Mouse (Mus musculus): Measurements from ENCODE around the gene Pex26. TPM values are rescaled to one million over a fixed set of nuclear protein-coding genes. Genes with fewer than 3 reads are reported as not detected.
A peak's percentile ranks its signal among the peaks of the same experiment; 100 is the strongest.

The Pex26 gene
- total and polyA plus RNA-seq, 2 experiments = 10.0 to 23.5 TPM

DNA sequence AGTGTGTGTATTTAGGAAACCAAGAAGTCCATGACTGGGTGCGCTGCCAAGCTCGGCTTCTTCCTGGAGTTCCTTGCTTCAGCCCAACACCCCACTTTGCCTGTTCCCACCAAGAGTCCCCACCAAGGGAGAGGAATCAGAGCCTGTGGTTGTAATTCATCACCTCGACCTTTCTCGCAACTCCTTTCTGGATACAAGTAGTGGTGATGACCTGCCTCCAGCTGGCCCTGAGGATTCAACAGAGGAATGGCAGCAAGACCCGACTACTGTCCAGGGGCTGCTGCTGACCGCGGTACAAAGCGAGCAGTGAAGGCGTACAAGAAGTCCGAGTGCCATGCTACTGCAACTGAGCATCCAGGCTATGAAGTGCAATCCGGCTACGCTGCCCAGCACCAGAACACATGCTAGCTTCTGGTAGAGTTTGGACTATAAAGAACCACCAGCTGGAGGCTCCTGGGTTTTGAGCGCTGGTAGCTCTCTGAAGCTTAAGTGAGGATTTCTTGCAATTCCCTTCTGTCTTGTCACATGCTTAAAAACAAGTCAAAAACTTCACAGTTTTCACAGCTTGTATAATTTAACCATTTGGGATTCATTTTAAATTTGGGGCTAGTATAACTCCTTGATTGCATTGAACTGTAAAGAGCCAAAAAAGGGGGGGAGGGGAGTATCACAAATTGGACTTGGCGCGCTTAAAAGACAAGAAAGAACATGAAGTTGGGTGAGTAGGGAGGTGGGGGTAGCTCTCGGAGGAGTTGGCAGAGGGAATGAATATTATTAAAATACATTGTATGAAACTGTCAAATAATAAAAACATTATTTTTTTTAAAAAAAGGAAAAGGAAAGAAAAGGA is 28.8 kb upstream of the Pex26 start:
- no peak overlapping the region for H3K9ac ChIP-seq (ENCODE audit: low read depth, low read length)
- no peaks in the 10 kb centered on the region for H3K36me3 ChIP-seq (ENCODE audit: control insufficient read depth, insufficient read depth, low read length)
- 93% methylated on average over 16 of the region's 16 CpGs for WGBS
- H3K27me3 ChIP-seq (ENCODE audit: control insufficient read depth, insufficient read depth, low read length) = no peaks in the 10 kb centered on the region
- no peaks in the 10 kb centered on the region; the same call in 1 of the 2 replicates for H3K79me2 ChIP-seq (ENCODE audit: control insufficient read depth, insufficient read depth, low read length)
- DNase-seq (ENCODE audit: extremely low read depth, low read depth, low spot score) = no peak
- TF ChIP-seq CTCF (IDR thresholded peaks at IDR 0.05; ENCODE audit: low read depth, low read length) (no peak), POLR2A (IDR thresholded peaks at IDR 0.05; ENCODE audit: extremely low read depth, insufficient read depth, low read length) (no peak)
- H3K4me1 ChIP-seq (ENCODE audit: control insufficient read depth, insufficient read depth, low read length) = peaks cover 8% of the 10 kb centered on the region
- H3K27ac ChIP-seq (replicated peaks; ENCODE audit: insufficient read depth, low read depth, low read length) = no peak overlapping the region
- no peak overlapping the region for H3K4me3 ChIP-seq (ENCODE audit: insufficient read depth, low read depth, low read length)

DNA sequence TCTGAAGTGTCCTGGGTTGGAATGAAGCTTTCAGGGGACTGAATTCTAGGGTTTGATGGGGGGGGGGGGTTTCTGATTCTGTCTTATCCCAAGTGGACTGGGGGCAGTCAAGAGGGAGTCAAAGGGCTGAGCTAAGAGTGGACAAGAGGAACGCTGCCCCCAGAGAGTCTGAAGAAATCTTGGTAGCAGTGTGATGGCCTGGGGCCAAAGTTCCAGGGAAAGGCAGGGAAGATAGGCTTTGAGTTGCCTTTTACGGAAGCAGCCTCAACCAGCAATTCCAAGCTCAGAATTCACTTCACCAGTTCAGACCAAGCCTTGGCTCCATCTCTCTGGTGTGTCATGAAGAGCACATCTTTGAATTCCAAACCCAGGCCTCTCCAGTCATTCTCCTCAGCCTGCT is 27.4 kb upstream of the Pex26 start:
- no peaks in the 10 kb centered on the region for H3K27me3 ChIP-seq (ENCODE audit: control insufficient read depth, insufficient read depth, low read length)
- WGBS = 84% methylated on average over 2 of the region's 2 CpGs
- no peak for TF ChIP-seq POLR2A (IDR thresholded peaks at IDR 0.05; ENCODE audit: extremely low read depth, insufficient read depth, low read length)
- no peak for TF ChIP-seq CTCF (IDR thresholded peaks at IDR 0.05; ENCODE audit: low read depth, low read length)
- no peak overlapping the region for H3K9ac ChIP-seq (ENCODE audit: low read depth, low read length)
- no peaks in the 10 kb centered on the region for H3K36me3 ChIP-seq (ENCODE audit: control insufficient read depth, insufficient read depth, low read length)
- no peak overlapping the region for H3K4me3 ChIP-seq (ENCODE audit: insufficient read depth, low read depth, low read length)
- H3K4me1 ChIP-seq (ENCODE audit: control insufficient read depth, insufficient read depth, low read length) = peaks cover 12% of the 10 kb centered on the region
- no peak for DNase-seq (ENCODE audit: extremely low read depth, low read depth, low spot score)
- no peaks in the 10 kb centered on the region; the same call in 1 of the 2 replicates for H3K79me2 ChIP-seq (ENCODE audit: control insufficient read depth, insufficient read depth, low read length)
- no peak overlapping the region for H3K27ac ChIP-seq (replicated peaks; ENCODE audit: insufficient read depth, low read depth, low read length)

DNA sequence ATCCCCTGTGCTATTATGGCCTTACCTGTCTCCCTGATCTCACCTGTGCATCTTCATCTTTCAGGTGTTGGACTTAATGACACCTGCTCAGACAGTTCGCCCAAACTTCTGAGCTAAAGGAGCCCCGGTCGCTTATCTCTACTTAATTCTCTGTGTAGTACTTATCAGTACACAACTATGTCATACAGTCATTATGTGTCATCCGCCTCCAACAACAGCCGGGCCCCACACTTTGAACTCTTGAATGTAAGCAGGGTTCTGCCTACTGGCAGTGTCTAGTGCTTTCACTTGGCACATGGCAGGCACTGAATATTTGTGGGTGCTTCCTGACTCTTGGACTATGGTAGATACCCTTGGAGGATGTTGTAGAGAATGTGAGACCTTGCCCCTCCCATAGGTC is 23.9 kb upstream of the Pex26 start:
- H3K4me3 ChIP-seq (ENCODE audit: insufficient read depth, low read depth, low read length) = no peak overlapping the region
- WGBS = 24% methylated on average over 5 of the region's 5 CpGs
- H3K4me1 ChIP-seq (ENCODE audit: control insufficient read depth, insufficient read depth, low read length) = peaks cover 7% of the 10 kb centered on the region
- H3K9ac ChIP-seq (ENCODE audit: low read depth, low read length) = no peak overlapping the region
- no peak overlapping the region for H3K27ac ChIP-seq (replicated peaks; ENCODE audit: insufficient read depth, low read depth, low read length)
- H3K79me2 ChIP-seq (ENCODE audit: control insufficient read depth, insufficient read depth, low read length) = no peaks in the 10 kb centered on the region
- no peaks in the 10 kb centered on the region for H3K27me3 ChIP-seq (ENCODE audit: control insufficient read depth, insufficient read depth, low read length)
- H3K36me3 ChIP-seq (ENCODE audit: control insufficient read depth, insufficient read depth, low read length) = no peaks in the 10 kb centered on the region
- TF ChIP-seq CTCF (IDR thresholded peaks at IDR 0.05; ENCODE audit: low read depth, low read length) (no peak), POLR2A (IDR thresholded peaks at IDR 0.05; ENCODE audit: extremely low read depth, insufficient read depth, low read length) (no peak)
- DNase-seq (ENCODE audit: extremely low read depth, low read depth, low spot score) = peak; percentile 60

DNA sequence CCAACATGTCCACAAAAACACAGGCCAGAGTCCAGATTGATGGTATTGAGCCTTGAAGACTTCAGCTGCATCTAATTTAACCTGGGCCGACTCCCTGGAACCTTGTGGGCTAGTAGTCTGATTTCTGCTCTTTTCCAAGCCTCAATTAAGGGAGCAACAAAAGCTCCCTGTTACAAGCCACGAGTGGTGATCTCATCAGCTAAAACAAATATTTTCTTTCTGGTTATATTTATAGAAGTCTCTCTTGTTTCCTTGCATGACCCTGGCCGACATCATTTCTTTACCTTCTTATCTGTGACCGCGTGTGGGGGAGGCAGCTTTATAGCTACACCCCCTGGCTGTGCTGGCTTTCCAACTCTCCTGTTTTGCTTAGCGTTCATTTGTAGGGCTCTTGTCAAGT is 23.3 kb upstream of the Pex26 start:
- DNase-seq (ENCODE audit: extremely low read depth, low read depth, low spot score) = no peak
- Histone ChIP-seq H3K79me2 (ENCODE audit: control insufficient read depth, insufficient read depth, low read length) (no peaks in the 10 kb centered on the region), H3K9ac (ENCODE audit: low read depth, low read length) (no peak overlapping the region), H3K4me1 (ENCODE audit: control insufficient read depth, insufficient read depth, low read length) (peaks cover 7% of the 10 kb centered on the region), H3K36me3 (ENCODE audit: control insufficient read depth, insufficient read depth, low read length) (no peaks in the 10 kb centered on the region), H3K4me3 (ENCODE audit: insufficient read depth, low read depth, low read length) (no peak overlapping the region), H3K27me3 (ENCODE audit: control insufficient read depth, insufficient read depth, low read length) (no peaks in the 10 kb centered on the region), H3K27ac (replicated peaks; ENCODE audit: insufficient read depth, low read depth, low read length) (0 out of 2 replicates have a peak overlapping the region, but pooled peaks have one; percentile 28)
- 9% methylated on average over 6 of the region's 6 CpGs for WGBS
- TF ChIP-seq CTCF (IDR thresholded peaks at IDR 0.05; ENCODE audit: low read depth, low read length) (no peak), POLR2A (IDR thresholded peaks at IDR 0.05; ENCODE audit: extremely low read depth, insufficient read depth, low read length) (no peak)

DNA sequence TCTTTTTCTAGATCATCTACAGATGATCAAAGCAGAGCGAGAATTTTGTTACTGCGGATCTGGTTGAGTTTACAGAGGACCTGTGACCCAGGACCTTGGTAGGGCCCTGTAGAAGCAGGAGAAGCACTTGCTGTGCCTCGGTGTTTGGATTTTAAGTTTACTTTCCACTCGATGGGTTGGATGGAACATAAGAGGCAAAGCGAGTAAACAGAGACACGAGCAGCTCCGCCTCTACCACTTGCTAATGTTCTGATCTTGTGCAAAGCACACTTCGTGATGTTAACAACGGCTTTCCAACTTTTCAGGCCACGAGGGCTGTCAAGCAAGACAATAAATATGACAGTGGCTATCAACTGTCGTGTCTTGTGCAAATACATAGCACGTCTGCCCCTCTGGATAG is 20.9 kb upstream of the Pex26 start:
- no peak overlapping the region for H3K27ac ChIP-seq (replicated peaks; ENCODE audit: insufficient read depth, low read depth, low read length)
- no peaks in the 10 kb centered on the region for H3K36me3 ChIP-seq (ENCODE audit: control insufficient read depth, insufficient read depth, low read length)
- no peak overlapping the region for H3K4me3 ChIP-seq (ENCODE audit: insufficient read depth, low read depth, low read length)
- H3K79me2 ChIP-seq (ENCODE audit: control insufficient read depth, insufficient read depth, low read length) = no peaks in the 10 kb centered on the region
- peaks cover 18% of the 10 kb centered on the region for H3K4me1 ChIP-seq (ENCODE audit: control insufficient read depth, insufficient read depth, low read length)
- WGBS = 48% methylated on average over 12 of the region's 12 CpGs
- no peak for TF ChIP-seq CTCF (IDR thresholded peaks at IDR 0.05; ENCODE audit: low read depth, low read length)
- no peak for TF ChIP-seq POLR2A (IDR thresholded peaks at IDR 0.05; ENCODE audit: extremely low read depth, insufficient read depth, low read length)
- H3K27me3 ChIP-seq (ENCODE audit: control insufficient read depth, insufficient read depth, low read length) = no peaks in the 10 kb centered on the region
- no peak overlapping the region for H3K9ac ChIP-seq (ENCODE audit: low read depth, low read length)
- peak; percentile 68 for DNase-seq (ENCODE audit: extremely low read depth, low read depth, low spot score)

DNA sequence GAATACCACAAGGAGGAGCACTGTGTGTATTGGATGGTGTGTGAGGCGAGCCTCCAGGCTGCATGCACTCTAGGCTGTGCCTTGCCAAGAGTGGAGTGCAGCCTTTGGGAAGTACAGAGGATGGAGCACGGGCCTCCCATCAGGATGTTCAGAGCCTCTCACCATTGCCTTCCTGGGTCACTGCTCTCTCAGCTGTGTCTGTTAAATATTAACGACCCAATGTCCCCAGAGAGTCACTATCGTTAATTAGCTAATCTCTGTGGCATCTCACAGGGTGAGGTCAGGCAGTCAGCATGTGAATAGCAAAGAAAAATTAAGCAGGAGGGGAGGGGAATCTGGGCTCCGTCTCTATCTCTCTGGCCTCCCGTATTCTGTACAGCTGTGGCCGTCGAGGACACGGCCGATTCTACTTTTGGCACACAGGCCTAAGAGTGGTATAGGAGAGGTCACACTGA is 17.3 kb upstream of the Pex26 start:
- H3K36me3 ChIP-seq (ENCODE audit: control insufficient read depth, insufficient read depth, low read length) = no peaks in the 10 kb centered on the region
- 19% methylated on average over 10 of the region's 10 CpGs for WGBS
- H3K27me3 ChIP-seq (ENCODE audit: control insufficient read depth, insufficient read depth, low read length) = no peaks in the 10 kb centered on the region
- peak; percentile 97 for DNase-seq (ENCODE audit: extremely low read depth, low read depth, low spot score)
- no peaks in the 10 kb centered on the region for H3K79me2 ChIP-seq (ENCODE audit: control insufficient read depth, insufficient read depth, low read length)
- peak overlapping the region; percentile 43 for H3K9ac ChIP-seq (ENCODE audit: low read depth, low read length)
- no peak overlapping the region for H3K4me3 ChIP-seq (ENCODE audit: insufficient read depth, low read depth, low read length)
- peaks cover 27% of the 10 kb centered on the region for H3K4me1 ChIP-seq (ENCODE audit: control insufficient read depth, insufficient read depth, low read length)
- peak overlapping the region; percentile 92 for H3K27ac ChIP-seq (replicated peaks; ENCODE audit: insufficient read depth, low read depth, low read length)
- no peak for TF ChIP-seq POLR2A (IDR thresholded peaks at IDR 0.05; ENCODE audit: extremely low read depth, insufficient read depth, low read length)
- TF ChIP-seq CTCF (IDR thresholded peaks at IDR 0.05; ENCODE audit: low read depth, low read length) = peak; percentile 23; the same call in 1 of the 2 replicates

Measured in liver, adult 2 months (tissue).